Mouse (Mus musculus): Measurements from ENCODE around the gene Cd302. TPM values are rescaled to one million over a fixed set of nuclear protein-coding genes. Genes with fewer than 3 reads are reported as not detected.

Gene Cd302
- total RNA-seq, 2 experiments from 2014 or later = 9.7 to 14.7 TPM

GRCm38 (mm10) chr2:60253506-60253905, 30.8 kb downstream of the Cd302 start:
- DNase-seq = no peak

- DNase-seq = no peak
Measured at GRCm38 (mm10) chr2:60252782-60253181, 31.5 kb downstream of the Cd302 start.

DNA sequence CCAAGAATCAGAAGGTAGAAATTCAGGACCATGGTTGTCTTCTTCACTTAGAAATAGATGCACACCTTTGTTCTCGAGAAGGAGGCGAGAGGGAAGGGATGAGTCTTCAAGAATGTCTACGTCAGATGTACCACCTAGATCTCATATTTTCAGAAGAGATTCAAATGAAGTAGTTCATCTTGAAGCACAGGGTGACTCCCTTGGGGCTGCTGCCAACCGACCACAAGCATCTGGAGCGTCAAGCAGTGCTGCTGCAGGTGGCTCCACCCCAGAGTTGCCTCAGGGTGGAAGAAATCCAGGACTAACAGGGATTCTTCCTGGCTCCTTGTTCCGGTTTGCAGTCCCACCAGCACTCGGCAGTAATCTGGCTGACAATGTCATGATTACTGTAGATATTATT, 49.8 kb downstream of the Cd302 start:
- DNase-seq = no peak

DNA sequence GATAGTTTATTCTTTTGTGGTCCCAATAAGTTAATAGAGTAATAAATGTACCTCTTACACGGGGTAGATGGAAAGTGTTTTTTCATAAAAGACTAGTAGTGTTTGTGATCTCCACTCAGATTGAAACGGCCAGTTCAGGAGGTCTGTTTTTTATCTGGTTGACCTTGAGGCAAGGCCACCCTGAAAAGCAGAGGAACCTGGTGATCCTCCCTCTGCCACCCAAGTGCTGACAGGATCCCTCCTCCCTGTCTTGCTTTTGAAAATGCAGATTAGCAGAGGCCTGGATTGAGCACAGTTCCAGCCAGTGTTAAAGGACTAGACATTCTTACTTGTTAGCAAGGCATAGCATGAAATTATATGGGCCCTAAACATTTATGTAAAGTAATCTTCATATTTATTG, 51.1 kb downstream of the Cd302 start:
- no peak for DNase-seq

DNA sequence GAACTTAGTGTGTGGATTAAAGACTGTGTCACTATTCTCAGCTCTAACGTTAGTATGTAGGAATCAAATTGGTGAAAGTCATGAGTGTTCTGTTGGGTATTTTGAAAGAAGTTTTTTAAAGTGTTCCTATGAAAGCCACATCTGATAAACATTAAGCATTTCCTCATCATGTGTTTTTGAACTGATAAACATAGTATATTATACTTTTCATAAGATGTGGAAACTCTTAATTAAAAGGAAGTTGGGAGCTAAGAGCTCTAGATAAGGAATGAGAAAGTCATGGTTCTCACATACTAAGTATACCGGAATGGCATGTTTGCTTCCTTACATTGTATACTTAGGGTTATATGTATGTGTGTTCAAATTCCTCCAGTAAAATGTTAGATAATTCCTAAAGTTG, 53.9 kb downstream of the Cd302 start:
- DNase-seq = no peak

DNA sequence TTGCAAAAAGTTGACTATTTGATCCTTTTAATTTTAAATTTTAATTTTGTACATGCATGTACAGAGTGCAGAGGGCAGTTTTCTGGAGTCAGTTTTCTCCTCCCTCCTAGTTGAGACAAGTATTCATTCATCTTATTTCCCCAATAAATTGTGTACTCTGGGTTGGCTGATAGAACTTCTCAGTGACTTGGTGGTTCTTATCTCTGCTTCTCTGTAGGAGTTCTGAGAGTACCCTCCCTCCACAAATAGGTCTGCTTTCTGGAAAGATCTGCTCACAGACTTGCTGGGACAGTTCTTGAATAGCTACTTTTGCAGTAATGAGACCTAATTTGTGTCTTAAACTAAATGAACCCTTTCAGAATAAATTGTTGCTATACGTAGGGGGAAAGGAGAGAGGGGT, 55.8 kb downstream of the Cd302 start:
- no peak for DNase-seq

DNA sequence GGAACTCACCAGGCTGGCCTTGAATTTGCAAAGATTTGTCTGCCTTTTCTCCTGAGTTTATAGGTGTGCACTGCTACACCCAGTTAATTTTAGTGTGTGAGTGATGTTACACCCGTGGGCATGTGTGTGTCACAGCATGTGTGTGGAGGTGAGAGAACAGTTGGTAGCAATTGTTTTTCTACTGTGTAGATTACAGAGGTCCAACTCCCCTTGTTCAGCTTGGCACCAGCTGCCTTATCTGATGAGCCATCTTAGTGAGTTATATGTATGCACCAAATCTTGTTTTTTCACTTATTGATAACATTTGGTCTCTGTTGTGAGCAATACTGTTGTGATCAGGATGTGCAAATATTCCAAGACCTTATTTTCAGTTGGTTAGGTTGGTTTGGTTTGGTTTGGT, 60.8 kb downstream of the Cd302 start:
- DNase-seq = no peak

- DNase-seq = no peak
Measured at GRCm38 (mm10) chr2:60221954-60222353, 62.3 kb downstream of the Cd302 start.

GRCm38 (mm10) chr2:60221236-60221635, 63.1 kb downstream of the Cd302 start:
- no peak for DNase-seq

GRCm38 (mm10) chr2:60217620-60218019, 66.7 kb downstream of the Cd302 start:
- DNase-seq = no peak

GRCm38 (mm10) chr2:60216547-60217153, 67.6 kb downstream of the Cd302 start:
- DNase-seq = no peak

GRCm38 (mm10) chr2:60214683-60215082, 69.6 kb downstream of the Cd302 start:
- DNase-seq = no peak

GRCm38 (mm10) chr2:60212488-60212887, 71.8 kb downstream of the Cd302 start:
- no peak for DNase-seq

DNA sequence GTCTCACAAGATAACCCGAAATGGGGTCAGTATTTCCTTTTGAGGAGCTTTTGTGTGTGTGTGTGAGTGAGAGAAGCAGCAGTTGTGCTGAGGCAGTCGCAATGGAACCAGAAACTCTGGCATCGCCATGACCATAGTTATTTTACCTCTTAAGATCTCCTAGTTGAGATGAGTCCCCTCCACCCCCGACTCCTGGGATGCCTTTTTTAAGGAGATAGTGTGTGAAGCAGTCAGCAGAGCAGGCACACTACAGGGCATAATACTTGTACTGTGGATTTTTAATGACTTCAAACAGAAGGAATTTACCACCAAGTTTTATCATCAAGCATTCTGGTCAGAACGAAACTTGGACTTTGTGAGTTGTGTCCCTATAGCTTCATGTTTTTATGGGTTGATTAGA, 73.5 kb downstream of the Cd302 start:
- no peak for DNase-seq

- peak; percentile 89 for DNase-seq
Measured at GRCm38 (mm10) chr2:60209703-60210651, 74.3 kb downstream of the Cd302 start, which contains the start of the genes Baz2b and March7. Gene Baz2b, minus strand, starts transcription at chr2:60209839. Gene March7, plus strand, starts transcription at chr2:60209887.

- DNase-seq = peak; percentile 43
Measured at GRCm38 (mm10) chr2:60209122-60209611, 75.1 kb downstream of the Cd302 start.

GRCm38 (mm10) chr2:60205795-60206194, 78.5 kb downstream of the Cd302 start:
- DNase-seq = no peak

DNA sequence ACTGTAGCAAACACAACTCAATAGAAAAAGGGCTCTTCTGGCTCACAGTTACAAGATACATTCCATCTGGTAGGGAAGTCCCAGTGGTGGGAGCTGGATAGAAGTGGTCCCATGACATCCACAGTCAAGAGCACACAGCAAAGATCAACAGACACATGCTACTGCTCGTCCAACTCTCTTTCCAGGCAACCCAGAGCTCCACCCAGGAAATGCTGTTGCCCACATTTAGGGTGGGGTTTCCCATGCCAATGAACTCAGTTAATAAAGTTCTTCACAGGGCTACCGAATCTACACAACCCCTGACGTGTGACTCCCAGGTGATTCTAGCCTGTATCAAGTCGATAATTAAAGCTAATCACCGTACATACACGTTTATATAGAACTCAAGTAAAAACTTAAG, 80.1 kb downstream of the Cd302 start:
- DNase-seq = no peak

DNA sequence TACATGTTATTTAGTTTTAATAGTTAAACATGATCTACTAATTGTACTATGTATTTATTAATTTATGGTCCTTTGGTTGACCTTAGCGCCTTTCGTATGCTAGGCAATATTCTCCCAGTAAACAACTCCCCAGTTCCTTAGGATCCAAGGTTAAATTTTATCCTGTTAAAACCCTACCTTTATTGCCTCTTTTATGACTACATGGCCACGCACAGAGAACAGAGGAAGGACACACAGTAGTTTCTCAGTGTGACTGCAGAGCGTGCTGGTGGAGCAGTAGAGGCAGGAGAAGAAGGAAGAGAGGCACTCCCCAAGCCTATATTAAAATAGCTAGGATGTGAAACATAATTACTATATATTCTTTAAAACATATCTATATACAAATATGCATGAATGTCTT, 80.6 kb downstream of the Cd302 start:
- no peak for DNase-seq

GRCm38 (mm10) chr2:60202900-60203530, 81.3 kb downstream of the Cd302 start:
- no peak for DNase-seq

Measured in gastrocnemius, postnatal 25 days (tissue).